Mouse (Mus musculus) intestine, embryonic 15.5 days (tissue): ENCODE results near the gene Unc13a. TPM values are rescaled to one million over a fixed set of nuclear protein-coding genes. Genes with fewer than 3 reads are reported as not detected.

Source experiments
- ATAC-seq: fragments of 200-750 bp; cut with Nextera tagmentation; 2 replicates; pipeline ENCODE4 v1.8.0; 2017; ENCODE audit warnings: moderate TSS enrichment, moderate library complexity
- H3K27ac ChIP-seq: fragments of 300-500 bp; sonication (generic); 2 replicates; pipeline ENCODE4 v1.5.1; 2015; ENCODE audit warnings: mild to moderate bottlenecking, inconsistent platforms
- H3K27me3 ChIP-seq: fragments of 300-500 bp; sonication (generic); replicated peaks from 2 replicates; pipeline ENCODE4 v1.6.1; 2015; ENCODE audit warnings: inconsistent platforms
- H3K36me3 ChIP-seq: fragments of 300-500 bp; sonication (generic); 2 replicates; pipeline ENCODE4 v1.6.1; 2015; ENCODE audit warnings: inconsistent platforms
- H3K4me1 ChIP-seq: fragments of 300-500 bp; sonication (generic); replicated peaks from 2 replicates; pipeline ENCODE4 v1.6.1; 2015; ENCODE audit warnings: inconsistent platforms
- H3K4me2 ChIP-seq: fragments of 300-500 bp; sonication (generic); replicated peaks from 2 replicates; pipeline ENCODE4 v1.6.1; 2015; ENCODE audit warnings: mild to moderate bottlenecking, inconsistent platforms
- H3K4me3 ChIP-seq: fragments of 300-500 bp; sonication (generic); replicated peaks from 2 replicates; pipeline ENCODE4 v1.5.1; 2015; ENCODE audit warnings: inconsistent platforms
- H3K9ac ChIP-seq: fragments of 300-500 bp; sonication (generic); 2 replicates; pipeline ENCODE4 v1.6.1; 2015; ENCODE audit warnings: inconsistent platforms
- H3K9me3 ChIP-seq: fragments of 300-500 bp; sonication (generic); 2 replicates; pipeline ENCODE4 v1.6.1; 2016; ENCODE audit warnings: inconsistent platforms
- WGBS: fragments of 180-500 bp; shearing (Covaris S2); methylation state at CpG from one replicate; pipeline ENCODE4 v1.1.7; 2015; 5-methylcytosine and 5-hydroxymethylcytosine counted together
- polyA plus RNA-seq: library from polyadenylated mRNA; unstranded; fragments of >200 nt; fragmentation: Nextera tagmentation; extraction: Ambion mirVana; gene quantifications from 2 replicates; pipeline ENCODE4 v1.2.1, GENCODE M21; 2015

The Unc13a gene
- polyA plus RNA-seq, 1 experiment from 2014 or later = 1.3 TPM

- peak; percentile 87 for ATAC-seq
- WGBS = under 1% methylated on average over 55 of the region's 55 CpGs
- Histone ChIP-seq H3K27ac (peak overlapping the region; percentile 56), H3K4me2 (peak overlapping the region; percentile 93), H3K4me1 (peaks cover 41% of the 10 kb centered on the region), H3K4me3 (peak overlapping the region; percentile 56), H3K9me3 (no peaks in the 10 kb centered on the region), H3K27me3 (peaks cover 8% of the 10 kb centered on the region), H3K9ac (peak overlapping the region; percentile 60), H3K36me3 (peaks cover 12% of the 10 kb centered on the region; the same call in 1 of the 2 replicates)
Measured at GRCm38 (mm10) chr8:71629096-71629697, 42.4 kb downstream of the Unc13a start.

- peak; percentile 0; the same call in 1 of the 2 replicates for ATAC-seq
- Histone ChIP-seq H3K4me3 (peak overlapping the region; percentile 56), H3K27me3 (peaks cover 8% of the 10 kb centered on the region), H3K27ac (peak overlapping the region; percentile 56), H3K4me1 (peaks cover 35% of the 10 kb centered on the region), H3K9ac (peak overlapping the region; percentile 60), H3K9me3 (no peaks in the 10 kb centered on the region), H3K4me2 (peak overlapping the region; percentile 93), H3K36me3 (peaks cover 19% of the 10 kb centered on the region)
- 5% methylated on average over 16 of the region's 16 CpGs for WGBS
Measured at GRCm38 (mm10) chr8:71628396-71629095, 43.0 kb downstream of the Unc13a start.

- Histone ChIP-seq H3K27me3 (peaks cover 8% of the 10 kb centered on the region), H3K9ac (no peak overlapping the region), H3K9me3 (peaks cover 6% of the 10 kb centered on the region; the same call in 1 of the 2 replicates), H3K27ac (peak overlapping the region; percentile 19; the same call in 1 of the 2 replicates), H3K36me3 (peaks cover 29% of the 10 kb centered on the region), H3K4me2 (no peak overlapping the region), H3K4me3 (no peak overlapping the region), H3K4me1 (peaks cover 32% of the 10 kb centered on the region)
- 41% methylated on average over 9 of the region's 9 CpGs for WGBS
- no peak for ATAC-seq
Measured at GRCm38 (mm10) chr8:71627265-71628099, 44.1 kb downstream of the Unc13a start.

GRCm38 (mm10) chr8:71626753-71627152 is 44.8 kb downstream of the Unc13a start:
- H3K4me3 ChIP-seq = no peak overlapping the region
- H3K36me3 ChIP-seq = peaks cover 37% of the 10 kb centered on the region
- no peak overlapping the region for H3K9ac ChIP-seq
- no peak for ATAC-seq
- H3K27me3 ChIP-seq = peaks cover 8% of the 10 kb centered on the region
- no peak overlapping the region for H3K4me2 ChIP-seq
- no peak overlapping the region for H3K27ac ChIP-seq
- WGBS = 88% methylated on average over 9 of the region's 9 CpGs
- H3K4me1 ChIP-seq = peaks cover 32% of the 10 kb centered on the region
- H3K9me3 ChIP-seq = peaks cover 6% of the 10 kb centered on the region; the same call in 1 of the 2 replicates

DNA sequence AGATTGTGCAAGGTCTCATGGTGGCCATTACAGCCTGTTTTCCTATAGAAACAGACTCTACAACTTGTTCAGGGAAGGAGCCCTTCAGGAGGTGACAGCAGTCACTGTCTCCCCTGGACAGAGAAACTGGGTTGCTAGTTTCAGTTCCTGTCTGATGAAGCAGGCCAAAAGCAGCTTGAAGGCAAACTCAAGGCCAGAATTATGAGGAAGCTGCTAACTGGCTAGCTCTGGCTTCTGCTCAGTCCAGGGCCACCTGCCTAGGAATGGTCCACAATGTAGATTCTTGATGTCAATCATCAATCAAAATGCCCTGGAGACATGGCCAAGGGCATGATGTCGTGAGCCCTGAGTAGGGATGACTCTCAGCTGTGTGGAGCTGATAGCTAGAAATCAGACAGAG is 46.5 kb downstream of the Unc13a start:
- WGBS = 79% methylated on average over 1 of the region's 1 CpGs
- H3K27ac ChIP-seq = no peak overlapping the region
- peaks cover 29% of the 10 kb centered on the region for H3K4me1 ChIP-seq
- peaks cover 50% of the 10 kb centered on the region for H3K36me3 ChIP-seq
- H3K4me3 ChIP-seq = no peak overlapping the region
- no peak overlapping the region for H3K9ac ChIP-seq
- peaks cover 6% of the 10 kb centered on the region; the same call in 1 of the 2 replicates for H3K9me3 ChIP-seq
- peaks cover 4% of the 10 kb centered on the region for H3K27me3 ChIP-seq
- no peak for ATAC-seq
- H3K4me2 ChIP-seq = no peak overlapping the region

DNA sequence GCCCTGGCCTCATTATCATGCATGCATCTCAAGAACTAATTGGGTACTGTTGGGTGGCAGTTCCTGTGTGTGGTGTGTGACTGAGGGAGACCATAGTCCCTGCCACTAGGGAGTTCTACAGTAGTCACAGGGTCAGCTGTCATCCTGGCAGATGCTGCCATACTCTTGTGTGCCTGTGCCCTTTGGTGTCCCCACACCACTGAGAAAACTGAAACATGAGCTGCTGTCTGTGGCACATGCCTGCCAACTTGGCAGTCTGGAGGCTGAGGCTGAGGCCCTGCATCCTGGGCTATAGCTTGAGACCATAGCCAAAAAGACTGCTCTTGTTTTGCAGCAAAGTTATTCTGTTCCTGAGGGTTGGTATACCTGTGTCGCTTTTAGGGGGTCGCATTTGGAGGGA is 51.8 kb downstream of the Unc13a start:
- Histone ChIP-seq H3K27ac (no peak overlapping the region), H3K36me3 (peaks cover 78% of the 10 kb centered on the region), H3K4me2 (no peak overlapping the region), H3K4me3 (no peak overlapping the region), H3K9ac (no peak overlapping the region), H3K9me3 (peaks cover 6% of the 10 kb centered on the region; the same call in 1 of the 2 replicates), H3K27me3 (no peaks in the 10 kb centered on the region), H3K4me1 (no peaks in the 10 kb centered on the region)
- 93% methylated on average over 2 of the region's 2 CpGs for WGBS
- ATAC-seq = no peak

GRCm38 (mm10) chr8:71613418-71613817 is 58.1 kb downstream of the Unc13a start:
- H3K27me3 ChIP-seq = no peaks in the 10 kb centered on the region
- no peaks in the 10 kb centered on the region for H3K9me3 ChIP-seq
- H3K4me3 ChIP-seq = no peak overlapping the region
- WGBS = 57% methylated on average over 4 of the region's 4 CpGs
- peaks cover 23% of the 10 kb centered on the region for H3K36me3 ChIP-seq
- no peak overlapping the region for H3K27ac ChIP-seq
- H3K4me2 ChIP-seq = no peak overlapping the region
- peaks cover 15% of the 10 kb centered on the region for H3K4me1 ChIP-seq
- no peak overlapping the region for H3K9ac ChIP-seq
- ATAC-seq = no peak

DNA sequence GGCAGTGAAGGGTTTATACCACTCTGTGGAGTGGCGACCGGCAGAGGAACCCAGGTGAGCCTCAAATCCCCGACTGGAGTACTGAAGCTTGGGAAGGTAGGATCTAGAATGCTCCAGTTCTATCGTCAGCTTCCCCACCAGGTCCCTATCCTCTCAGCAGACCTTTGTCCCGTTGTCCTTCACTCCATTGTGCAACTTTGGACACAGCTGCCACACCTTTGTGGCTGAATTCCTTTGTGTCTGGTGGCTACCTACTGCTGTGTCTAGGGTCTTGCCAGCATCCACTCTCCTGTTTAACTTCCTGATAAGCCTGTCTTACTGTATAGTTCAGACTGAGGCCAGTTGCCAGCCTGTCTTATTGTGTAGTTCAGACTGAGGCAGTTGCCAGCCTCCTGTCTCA is 59.4 kb downstream of the Unc13a start:
- ATAC-seq = 0 out of 2 replicates have a peak, but pooled peaks have one; percentile 3
- Histone ChIP-seq H3K9me3 (no peaks in the 10 kb centered on the region), H3K4me3 (peak overlapping the region; percentile 96), H3K36me3 (peaks cover 10% of the 10 kb centered on the region), H3K4me1 (peaks cover 15% of the 10 kb centered on the region), H3K27me3 (no peaks in the 10 kb centered on the region), H3K9ac (peak overlapping the region; percentile 94), H3K27ac (0 out of 2 replicates have a peak overlapping the region, but pooled peaks have one; percentile 23), H3K4me2 (peak overlapping the region; percentile 79)
- WGBS = 47% methylated on average over 5 of the region's 5 CpGs

- Histone ChIP-seq H3K9ac (peak within 1 kb of the TSS; percentile 94), H3K27me3 (no peaks in the 10 kb centered on the region), H3K36me3 (peaks cover 4% of the 10 kb centered on the region; the same call in 1 of the 2 replicates), H3K4me3 (peak within 1 kb of the TSS; percentile 96), H3K9me3 (no peaks in the 10 kb centered on the region), H3K4me2 (peak within 1 kb of the TSS; percentile 79), H3K27ac (peak within 1 kb of the TSS; percentile 89), H3K4me1 (peaks cover 15% of the 10 kb centered on the region)
- peak; percentile 99 for ATAC-seq
- under 1% methylated on average over 82 of the region's 82 CpGs for WGBS
Measured at GRCm38 (mm10) chr8:71610822-71611651, 60.5 kb downstream of the Unc13a start, which contains the start of gene Colgalt1. Gene Colgalt1, plus strand, starts transcription at chr8:71610998.

GRCm38 (mm10) chr8:71604021-71604420 is 67.5 kb downstream of the Unc13a start:
- no peak for ATAC-seq
- peaks cover 24% of the 10 kb centered on the region for H3K4me1 ChIP-seq
- H3K27ac ChIP-seq = no peak overlapping the region
- H3K36me3 ChIP-seq = no peaks in the 10 kb centered on the region; the same call in 1 of the 2 replicates
- H3K4me2 ChIP-seq = no peak overlapping the region
- no peak overlapping the region for H3K9ac ChIP-seq
- H3K9me3 ChIP-seq = no peaks in the 10 kb centered on the region
- WGBS = 63% methylated on average over 7 of the region's 7 CpGs
- peaks cover 13% of the 10 kb centered on the region for H3K27me3 ChIP-seq
- H3K4me3 ChIP-seq = no peak overlapping the region

- H3K4me1 ChIP-seq = peaks cover 24% of the 10 kb centered on the region
- ATAC-seq = peak; percentile 92
- H3K36me3 ChIP-seq = no peaks in the 10 kb centered on the region; the same call in 1 of the 2 replicates
- no peaks in the 10 kb centered on the region for H3K9me3 ChIP-seq
- H3K4me2 ChIP-seq = peak overlapping the region; percentile 80
- peaks cover 13% of the 10 kb centered on the region for H3K27me3 ChIP-seq
- H3K9ac ChIP-seq = peak overlapping the region; percentile 26
- peak overlapping the region; percentile 33 for H3K4me3 ChIP-seq
- no peak overlapping the region for H3K27ac ChIP-seq
- WGBS = under 1% methylated on average over 32 of the region's 32 CpGs
Measured at GRCm38 (mm10) chr8:71602666-71603334, 68.8 kb downstream of the Unc13a start.
